Mouse (Mus musculus) T-cell, adult 66 days (primary cell): Measurements from ENCODE around the gene Dcdc2b. TPM values are rescaled to one million over a fixed set of nuclear protein-coding genes. Genes with fewer than 3 reads are reported as not detected.

Experiments
- total RNA-seq, 2 experiments: library from RNA; stranded (reverse); gene quantifications; 3 replicates in 1 of 2; 4 replicates in 1 of 2; pipeline ENCODE4 v1.2.4; 2023

Gene Dcdc2b
- 1 to 10 TPM; 3.5 to 4.0 TPM for total RNA-seq

GRCm38 (mm10) chr4:129614093-129614492 lies at the start of gene Dcdc2b:
Gene Dcdc2b, minus strand, starts transcription at chr4:129614257.

GRCm38 (mm10) chr4:129640638-129641467 lies 26.8 kb upstream of the Dcdc2b start, which contains the start of gene Txlna:
Gene Txlna, minus strand, starts transcription at chr4:129641065.

GRCm38 (mm10) chr4:129623681-129624091 lies 9.6 kb upstream of the Dcdc2b start, which contains the start of gene Ccdc28b:
Gene Ccdc28b, minus strand, starts transcription at chr4:129623947.

GRCm38 (mm10) chr4:129618786-129619691 lies 5.0 kb upstream of the Dcdc2b start, which contains the start of gene Iqcc:
Gene Iqcc, minus strand, starts transcription at chr4:129619099.

GRCm38 (mm10) chr4:129600233-129601158 lies 13.6 kb downstream of the Dcdc2b start, which contains the start of the genes Eif3i and Tmem234:
Gene Eif3i, minus strand, starts transcription at chr4:129600648.
Gene Tmem234, plus strand, starts transcription at chr4:129600668.

GRCm38 (mm10) chr4:129578466-129578865 lies 35.6 kb downstream of the Dcdc2b start, which contains the start of gene Fam167b:
Gene Fam167b, minus strand, starts transcription at chr4:129578549.

GRCm38 (mm10) chr4:129573430-129573829 lies 40.6 kb downstream of the Dcdc2b start, which contains the start of gene Lck:
Gene Lck, minus strand, starts transcription at chr4:129573641.

Other genes starting within 250 kb of the Dcdc2b start
- gene Zbtb8a, start 236.1 kb downstream of the Dcdc2b start, total RNA-seq: 1 to 10 TPM; 4.1 to 4.9 TPM
- gene Zbtb8b, start 173.4 kb downstream of the Dcdc2b start, total RNA-seq: under 1 TPM in 1 of 2 experiments, not detected in 1; 0.26 TPM
- 100 to 1,000 TPM; 118 to 131 TPM for gene Bsdc1, start 152.7 kb downstream of the Dcdc2b start, total RNA-seq
- gene Tssk3, start 123.2 kb downstream of the Dcdc2b start, total RNA-seq: not detected
- 1 to 10 TPM; 1.1 to 1.5 TPM for gene Fam229a, start 123.1 kb downstream of the Dcdc2b start, total RNA-seq
- 10 to 100 TPM in 1 of 2 experiments, 1 to 10 TPM in 1; 8.1 to 10.4 TPM for gene Marcksl1, start 100.7 kb downstream of the Dcdc2b start, total RNA-seq
- gene Hdac1, start 71.5 kb downstream of the Dcdc2b start, total RNA-seq: 100 to 1,000 TPM; 135 to 137 TPM
- 100 to 1,000 TPM; 913 to 948 TPM for gene Lck, start 40.6 kb downstream of the Dcdc2b start, total RNA-seq
- not detected for gene Fam167b, start 35.7 kb downstream of the Dcdc2b start, total RNA-seq
- 100 to 1,000 TPM; 181 to 191 TPM for gene Eif3i, start 13.6 kb downstream of the Dcdc2b start, total RNA-seq
- 100 to 1,000 TPM; 125 to 142 TPM for gene Tmem234, start 13.6 kb downstream of the Dcdc2b start, total RNA-seq
- 10 to 100 TPM; 26.8 to 29.0 TPM for gene Iqcc, start 4.8 kb upstream of the Dcdc2b start, total RNA-seq
- 10 to 100 TPM; 14.0 to 15.8 TPM for gene Ccdc28b, start 9.7 kb upstream of the Dcdc2b start, total RNA-seq
- gene Txlna, start 26.8 kb upstream of the Dcdc2b start, total RNA-seq: 10 to 100 TPM; 71.4 to 73.6 TPM
- gene Kpna6, start 58.5 kb upstream of the Dcdc2b start, total RNA-seq: 10 to 100 TPM; 33.9 to 45.9 TPM
- gene Tmem39b, start 82.6 kb upstream of the Dcdc2b start, total RNA-seq: 10 to 100 TPM; 13.0 to 15.0 TPM
- 100 to 1,000 TPM; 135 to 141 TPM for gene Khdrbs1, start 128.0 kb upstream of the Dcdc2b start, total RNA-seq
- gene Ptp4a2, start 197.0 kb upstream of the Dcdc2b start, total RNA-seq: 100 to 1,000 TPM; 310 to 329 TPM